Comparison of ENCODE assay signal across 9 mouse cellular contexts in the genomic region with DNA sequence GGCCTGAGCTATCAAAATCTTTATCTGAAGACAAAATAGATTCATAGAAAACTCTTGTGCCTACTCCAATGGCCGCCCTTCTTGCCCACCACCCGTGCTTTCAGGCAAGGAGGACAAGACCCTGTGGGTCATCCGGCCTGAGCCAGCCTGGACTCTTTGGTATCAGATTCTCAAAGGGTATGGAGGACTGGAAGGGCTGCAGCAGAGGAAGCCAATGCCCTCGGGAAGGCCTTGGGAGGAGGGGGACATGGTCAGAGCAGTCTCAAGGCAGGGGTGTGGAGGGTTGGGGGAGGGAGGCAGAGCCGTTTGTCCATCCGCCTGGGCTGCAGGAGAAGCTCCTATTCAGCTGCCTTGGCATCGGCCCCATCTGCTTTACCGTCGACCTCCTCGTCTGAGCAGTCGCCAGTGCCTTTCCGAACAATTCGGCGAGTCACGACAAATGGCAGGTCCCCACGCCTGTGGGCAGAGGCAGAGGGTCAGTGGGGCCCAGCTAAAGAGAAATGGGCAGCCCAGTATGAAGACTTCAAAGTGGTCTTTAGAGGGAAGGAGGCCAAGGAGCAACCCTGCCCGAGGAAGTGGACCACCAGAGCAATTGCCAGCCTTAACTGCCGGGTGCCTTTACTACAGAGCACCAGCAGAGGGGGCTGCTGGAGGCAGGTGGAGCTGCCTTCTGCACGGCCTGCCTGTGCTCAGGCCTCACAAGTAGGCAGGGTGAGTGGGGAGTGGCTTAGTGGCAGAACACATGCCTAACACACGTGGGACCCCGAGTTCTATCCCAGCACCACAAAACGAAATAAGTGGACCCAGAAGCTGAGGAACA. TPM values are rescaled to one million over a fixed set of nuclear protein-coding genes. Genes with fewer than 3 reads are reported as not detected.
DNase-seq lines count a peak whose midpoint lies in the region; ATAC-seq and TF ChIP-seq lines count a peak whose summit lies in the region.
"Had no signal": no experiment of that assay in that cellular context is flagged by ENCODE, and none has a peak within 500 bp of the region (broad histone marks: within the 10 kb centered on the region; RNA-seq: fewer than 3 reads in every experiment).

No protein-coding gene starts in this region.

- no peak for TF ChIP-seq EP300 in MEL (IDR thresholded peaks at IDR 0.05; ENCODE audit: low read depth in 1 of 2, low read length in 2 of 2)

- TF ChIP-seq CTCF in MEL (IDR thresholded peaks at IDR 0.05 in 2 of 3, conservative IDR thresholded peaks at IDR 0.05 in 1 of 3; ENCODE audit: control insufficient read depth in 1 of 3, insufficient read depth in 1 of 3, low read depth in 2 of 3, low read length in 3 of 3, poor library complexity in 1 of 3, severe bottlenecking in 1 of 3): peak; percentile 72 to 80 (median 75)
- peak; percentile 76 for TF ChIP-seq CTCF in liver, adult 2 months (IDR thresholded peaks at IDR 0.05; ENCODE audit: low read depth, low read length)

- no peak overlapping the region for H3K27ac ChIP-seq in MEL (ENCODE audit: control insufficient read depth, low read depth, low read length)
- no peak overlapping the region for H3K27ac ChIP-seq in liver, adult 2 months (replicated peaks; ENCODE audit: insufficient read depth, low read depth, low read length)
- H3K27ac ChIP-seq in midbrain, embryonic 16.5 days (ENCODE audit: low read length): no peak overlapping the region

- no peak for ATAC-seq in midbrain, embryonic 16.5 days

- no peak overlapping the region for H3K4me2 ChIP-seq in midbrain, embryonic 16.5 days (ENCODE audit: low read length)

- peak; percentile 47 for TF ChIP-seq RAD21 in MEL (IDR thresholded peaks at IDR 0.05; ENCODE audit: low read depth, low read length)

- no peak overlapping the region for H3K9ac ChIP-seq in MEL (ENCODE audit: control insufficient read depth, low read depth, low read length, poor library complexity, severe bottlenecking)
- no peak overlapping the region for H3K9ac ChIP-seq in liver, adult 2 months (ENCODE audit: low read depth, low read length)
- H3K9ac ChIP-seq in midbrain, embryonic 16.5 days (ENCODE audit: low read depth, low read length): no peak overlapping the region

- no peak overlapping the region for H3K4me3 ChIP-seq in MEL (ENCODE audit: control insufficient read depth in 1 of 2, insufficient read depth in 1 of 2, low read depth in 2 of 2, low read length in 2 of 2)
- H3K4me3 ChIP-seq in liver, adult 2 months (ENCODE audit: insufficient read depth, low read depth, low read length): no peak overlapping the region
- H3K4me3 ChIP-seq in midbrain, embryonic 16.5 days (ENCODE audit: low read depth, low read length): no peak overlapping the region

- no peaks in the 10 kb centered on the region for H3K27me3 ChIP-seq in MEL (ENCODE audit: control insufficient read depth in 1 of 2, insufficient read depth in 2 of 2, low read length in 2 of 2)
- no peaks in the 10 kb centered on the region for H3K27me3 ChIP-seq in liver, adult 2 months (ENCODE audit: control insufficient read depth, insufficient read depth, low read length)
- no peaks in the 10 kb centered on the region for H3K27me3 ChIP-seq in midbrain, embryonic 16.5 days (ENCODE audit: control insufficient read depth, insufficient read depth, low read depth, low read length)

- DNase-seq in gastrocnemius, postnatal 10 days: peak; percentile 41
- no peak for DNase-seq in gastrocnemius, postnatal 4 days (ENCODE audit: low spot score in 2 of 2)
- DNase-seq in 3T3-L1 (ENCODE audit: low read depth, low spot score) (peak; percentile 52), MEL (ENCODE audit: low read depth, low spot score) (peak; percentile 66)
- peak; percentile 32 for DNase-seq in embryo, embryonic 9.5 days (ENCODE audit: extremely low spot score)
- DNase-seq in liver, adult 2 months (ENCODE audit: extremely low read depth, low read depth, low spot score): no peak
- peak; percentile 54 to 80 for DNase-seq in spleen, postnatal 4 days (ENCODE audit: low spot score in 2 of 2)

- H3K36me3 ChIP-seq in MEL (ENCODE audit: control insufficient read depth in 1 of 2, insufficient read depth in 2 of 2, low read length in 2 of 2): peaks cover 0 to 4% of the 10 kb centered on the region in 2 experiments; a peak in 1 of 4 replicates
- H3K36me3 ChIP-seq in liver, adult 2 months (ENCODE audit: control insufficient read depth, insufficient read depth, low read length): peaks cover 39% of the 10 kb centered on the region
- peaks cover 23% of the 10 kb centered on the region for H3K36me3 ChIP-seq in midbrain, embryonic 16.5 days (ENCODE audit: control insufficient read depth, insufficient read depth, low read length)

- 79% methylated on average over 22 of the region's 22 CpGs for WGBS in liver, adult 2 months
- WGBS in midbrain, embryonic 16.5 days: 77% methylated on average over 22 of the region's 22 CpGs

- TF ChIP-seq POLR2A in MEL (IDR thresholded peaks at IDR 0.05; ENCODE audit: control insufficient read depth in 1 of 2, insufficient read depth in 1 of 2, low read depth in 1 of 2, low read length in 2 of 2, poor library complexity in 1 of 2): no peak
- TF ChIP-seq POLR2A in liver, adult 2 months (IDR thresholded peaks at IDR 0.05; ENCODE audit: extremely low read depth, insufficient read depth, low read length): no peak

- 0 out of 4 replicates have a peak, but pooled peaks cover 0 to 3% of the 10 kb centered on the region in 2 experiments for H3K4me1 ChIP-seq in MEL (ENCODE audit: control insufficient read depth in 1 of 2, insufficient read depth in 2 of 2, low read length in 2 of 2)
- peaks cover under 1% of the 10 kb centered on the region; the same call in 1 of the 2 replicates for H3K4me1 ChIP-seq in liver, adult 2 months (ENCODE audit: control insufficient read depth, insufficient read depth, low read length)
- H3K4me1 ChIP-seq in midbrain, embryonic 16.5 days (ENCODE audit: control insufficient read depth, insufficient read depth, low read length): no peaks in the 10 kb centered on the region

- no peaks in the 10 kb centered on the region for H3K9me3 ChIP-seq in MEL (replicated peaks; ENCODE audit: insufficient read depth, low read length)
- H3K9me3 ChIP-seq in midbrain, embryonic 16.5 days (replicated peaks; ENCODE audit: control insufficient read depth, low read length, poor library complexity, severe bottlenecking): no peaks in the 10 kb centered on the region

- H3K79me2 ChIP-seq in MEL (ENCODE audit: control insufficient read depth, insufficient read depth, low read length, poor library complexity): no peaks in the 10 kb centered on the region
- no peaks in the 10 kb centered on the region for H3K79me2 ChIP-seq in liver, adult 2 months (ENCODE audit: control insufficient read depth, insufficient read depth, low read length)

TF ChIP-seq in MEL, 35 proteins besides CTCF, POLR2A, EP300 and RAD21:
- TF ChIP-seq SMC3 (IDR thresholded peaks at IDR 0.05; ENCODE audit: low read depth, low read length) (peak; percentile 73), TBP (IDR thresholded peaks at IDR 0.05; ENCODE audit: low read depth, low read length) (no peak), ZKSCAN1 (IDR thresholded peaks at IDR 0.05; ENCODE audit: low read depth, low read length) (no peak), ZC3H11A (IDR thresholded peaks at IDR 0.05; ENCODE audit: low read depth, low read length) (peak; percentile 32)
TF ChIP-seq in MEL: peak in this region for 2.

RNA-seq across cellular contexts. Expression of a gene that starts 5.0 kb away (rescaled TPM):
- total RNA-seq in gastrocnemius, postnatal 10 days (2021): under 1 TPM in 1 of 2 experiments, not detected in 1; 0.61 TPM
- under 1 TPM in 1 of 2 experiments, not detected in 1; 0.21 TPM for total RNA-seq in gastrocnemius, postnatal 4 days (2021)
- total RNA-seq in MEL (2012; rRNA removed): 0.39 and 1.4 TPM in 2 replicates
- under 1 TPM in 1 of 2 experiments, not detected in 1; 0.74 TPM for polyA plus RNA-seq in MEL (2012; ENCODE audit: insufficient read depth in 1 of 2, insufficient read length in 2 of 2, low read depth in 1 of 2, low replicate concordance in 2 of 2, missing spikeins in 1 of 2)
- 0.09 TPM in 1 of 2 replicates, not detected in the other for total RNA-seq in liver, adult 2 months (2014; rRNA removed)
- polyA plus RNA-seq in liver, adult 2 months (2012; rRNA removed): not detected in 2 replicates
- polyA plus RNA-seq in midbrain, embryonic 16.5 days (2015; fragmentation: Nextera tagmentation; extraction: Ambion mirVana): 0.11 and 0.27 TPM in 2 replicates

RNA-seq across cellular contexts. Expression of a gene that starts 32.9 kb away (rescaled TPM):
- total RNA-seq in gastrocnemius, postnatal 10 days (2021): not detected
- total RNA-seq in gastrocnemius, postnatal 4 days (2021): not detected
- not detected in 2 replicates for total RNA-seq in MEL (2012; rRNA removed)
- not detected for polyA plus RNA-seq in MEL (2012; ENCODE audit: insufficient read depth in 1 of 2, insufficient read length in 2 of 2, low read depth in 1 of 2, low replicate concordance in 2 of 2, missing spikeins in 1 of 2)
- 133 and 148 TPM in 2 replicates for total RNA-seq in liver, adult 2 months (2014; rRNA removed)
- 125 and 174 TPM in 2 replicates for polyA plus RNA-seq in liver, adult 2 months (2012; rRNA removed)
- polyA plus RNA-seq in midbrain, embryonic 16.5 days (2015; fragmentation: Nextera tagmentation; extraction: Ambion mirVana): not detected in 2 replicates
- total RNA-seq: layer of hippocampus, adult 18-20 months had no signal

Comparison
In these comparisons a context has a peak if more than half of its experiments do, and no peak if none do; other contexts are left out.
1. DNase-seq: peak in gastrocnemius, postnatal 10 days (single experiment), 3T3-L1 (single experiment), MEL (single experiment), embryo, embryonic 9.5 days (single experiment) and spleen, postnatal 4 days (2 of 2); none in gastrocnemius, postnatal 4 days (0 of 2) and liver, adult 2 months (single experiment).
2. RNA of a gene that starts 32.9 kb away (total RNA-seq): 133 to 148 TPM in liver, adult 2 months; not detected in gastrocnemius, postnatal 4 days, not detected in gastrocnemius, postnatal 10 days and not detected in MEL; every median in the first group is over 100 times any median in the second.